Mouse (Mus musculus) thymus, adult 2 months (tissue): Measurements from ENCODE around the gene BC048679.

Source experiments
- CTCF ChIP-seq: fragments of 200-500 bp; IDR thresholded peaks from 2 replicates; pipeline ENCODE4 v1.5.1; 2012; ENCODE audit warnings: mild to moderate bottlenecking, control low read depth, low read length, moderate library complexity, borderline replicate concordance; ENCODE audit not compliant: control insufficient read depth, poor library complexity, insufficient read depth; ENCODE audit errors: extremely low read depth
- POLR2A ChIP-seq: fragments of 200-500 bp; IDR thresholded peaks from 2 replicates; pipeline ENCODE4 v1.6.1; 2012; ENCODE audit warnings: mild to moderate bottlenecking, low read length, control low read depth, moderate library complexity; ENCODE audit not compliant: control insufficient read depth, poor library complexity, insufficient read depth; ENCODE audit errors: extremely low read depth

DNA sequence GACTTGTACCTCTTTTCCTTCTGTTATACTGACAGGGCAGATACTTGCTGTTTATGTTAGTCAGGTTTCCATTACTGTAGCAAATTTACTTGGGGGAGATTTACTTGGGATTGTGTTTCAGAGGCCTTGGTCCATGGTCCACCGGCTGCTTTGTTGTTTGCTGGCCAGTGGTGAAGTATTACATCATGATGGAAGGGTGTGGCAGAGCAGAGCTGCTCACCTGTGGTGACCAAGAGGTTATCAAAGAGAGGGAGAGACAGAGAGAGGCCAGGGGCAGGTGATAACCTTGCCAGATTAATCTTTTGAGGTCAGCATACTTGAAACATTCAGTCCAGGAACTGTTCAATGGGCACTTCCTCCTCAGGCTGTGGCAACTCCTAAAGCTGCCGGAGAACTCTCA, 3.0 kb upstream of the BC048679 start:
- no peak for TF ChIP-seq POLR2A
- no peak for TF ChIP-seq CTCF
